Mouse (Mus musculus) inflammation-experienced regulatory T-cells, adult 6 months (primary cell): ENCODE data around the gene Daam1. TPM values are rescaled to one million over a fixed set of nuclear protein-coding genes. Genes with fewer than 3 reads are reported as not detected.

Source experiments
- ATAC-seq: one replicate; pipeline ENCODE4 v1.8.0; 2017
- polyA plus RNA-seq, 3 experiments: library from polyadenylated mRNA; unstranded; fragments of 100-300 nt; shearing (Covaris generic); gene quantifications; one replicate each; pipeline ENCODE4 v1.2.1; 2017

The Daam1 gene
- polyA plus RNA-seq, 3 experiments from 2014 or later: 1.4 to 3.0 (median 1.6) TPM

GRCm38 (mm10) chr12:71901211-71901610 is 70.3 kb downstream of the Daam1 start:
- ATAC-seq: no peak

- ATAC-seq: no peak
Measured at GRCm38 (mm10) chr12:71901859-71902258, 71.0 kb downstream of the Daam1 start.

DNA sequence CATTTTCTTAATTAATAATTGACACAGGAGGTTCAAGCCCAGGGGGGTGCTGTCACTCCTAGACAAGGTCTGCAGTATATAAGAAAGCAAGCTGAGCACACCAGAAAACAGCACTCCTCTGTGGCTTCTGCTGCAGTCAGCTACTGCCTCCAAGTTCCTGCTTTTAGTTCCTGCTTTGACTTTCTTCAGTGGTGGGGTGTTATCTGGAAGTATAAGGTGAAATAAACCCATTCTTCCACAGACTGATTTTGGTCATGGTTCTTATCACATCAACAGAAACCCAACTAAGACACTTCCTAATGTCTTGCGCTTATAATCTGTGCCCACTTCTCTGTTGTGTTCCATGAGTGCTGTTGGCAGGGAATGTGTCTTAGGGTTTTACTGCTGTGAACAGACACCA is 71.4 kb downstream of the Daam1 start:
- ATAC-seq: no peak

- ATAC-seq: no peak
Measured at GRCm38 (mm10) chr12:71903218-71903617, 72.3 kb downstream of the Daam1 start.

- no peak for ATAC-seq
Measured at GRCm38 (mm10) chr12:71904310-71904709, 73.4 kb downstream of the Daam1 start.

DNA sequence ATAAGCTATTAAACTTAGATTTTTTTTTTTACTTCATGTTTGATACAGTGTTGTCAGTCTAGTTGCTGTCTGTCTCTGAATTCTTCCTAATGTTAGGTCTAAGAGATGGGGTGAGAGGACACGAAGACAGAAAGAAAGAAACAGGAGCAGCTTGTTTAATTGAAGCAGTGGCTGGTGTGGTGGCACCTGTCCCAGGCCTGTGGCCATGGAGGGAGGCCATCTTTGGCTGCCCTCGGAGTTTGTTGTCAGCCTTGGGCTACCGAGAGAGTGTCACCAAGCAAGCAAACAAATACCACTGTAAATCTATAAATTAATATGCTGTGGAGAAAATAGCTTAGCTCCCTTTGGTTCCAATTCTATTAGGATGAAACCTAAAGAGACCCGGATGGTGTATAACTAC is 74.0 kb downstream of the Daam1 start:
- ATAC-seq: no peak

GRCm38 (mm10) chr12:71905640-71906320 is 74.9 kb downstream of the Daam1 start:
- no peak for ATAC-seq

GRCm38 (mm10) chr12:71906582-71907267 is 75.8 kb downstream of the Daam1 start:
- no peak for ATAC-seq

DNA sequence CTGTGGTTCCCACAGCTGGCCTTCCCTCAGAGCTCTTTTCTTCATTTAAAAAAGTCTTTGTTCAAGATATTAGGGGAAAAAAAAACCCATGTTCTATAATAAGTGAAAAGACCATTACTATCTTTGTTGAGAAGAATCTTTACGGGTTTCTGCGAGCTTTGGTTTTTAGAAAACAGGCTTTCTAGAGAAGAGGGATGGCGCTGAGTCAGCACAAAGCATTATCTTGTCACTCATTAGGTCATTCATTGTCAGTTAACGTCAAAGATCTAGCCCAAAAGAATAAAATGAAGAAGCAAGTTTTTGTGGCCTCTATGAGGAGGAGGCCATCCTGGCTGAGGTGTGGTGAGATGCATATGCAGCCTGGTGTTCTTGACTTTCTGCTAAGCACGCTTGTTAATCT is 78.1 kb downstream of the Daam1 start:
- ATAC-seq: no peak

DNA sequence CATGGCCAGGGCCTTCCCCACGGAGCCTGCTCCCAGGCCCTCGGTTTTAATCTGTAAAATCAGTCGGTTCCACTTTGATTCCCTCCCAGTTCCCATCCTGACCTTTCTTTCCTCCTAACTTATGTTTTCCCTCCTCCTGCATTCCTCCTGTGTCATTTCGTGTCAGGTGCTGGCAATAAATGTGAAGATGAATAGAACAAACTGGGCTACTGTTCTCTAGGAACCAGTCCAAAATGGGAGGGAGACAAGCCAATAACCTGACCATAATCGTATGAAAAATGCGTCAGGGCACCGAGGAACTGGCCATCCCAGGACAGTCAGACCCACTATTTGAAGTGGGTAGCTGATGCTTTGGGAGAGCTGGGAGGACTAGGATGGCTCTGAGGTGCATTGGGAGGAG is 79.4 kb downstream of the Daam1 start:
- no peak for ATAC-seq

GRCm38 (mm10) chr12:71912262-71912661 is 81.4 kb downstream of the Daam1 start:
- ATAC-seq: no peak

GRCm38 (mm10) chr12:71919156-71919555 is 88.3 kb downstream of the Daam1 start:
- ATAC-seq: no peak

DNA sequence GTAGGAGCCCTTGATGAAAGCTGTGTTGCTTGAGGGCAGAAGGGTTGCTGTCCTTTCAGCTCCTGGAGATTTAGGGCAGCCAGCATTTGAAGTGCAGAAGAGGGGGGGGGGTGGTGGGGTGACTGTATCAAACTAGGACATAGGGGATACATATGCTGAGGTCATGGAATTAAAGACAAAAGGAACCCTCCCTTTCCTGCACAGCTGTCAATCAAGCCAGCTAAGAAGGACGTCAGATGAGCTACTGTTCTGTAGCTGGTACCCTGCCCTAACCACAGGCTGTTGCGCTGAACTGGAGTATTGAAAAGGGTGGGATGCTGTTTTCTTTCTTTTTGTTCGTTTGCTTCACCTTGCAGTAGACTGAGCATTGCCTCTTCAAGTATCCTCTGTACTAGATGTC is 89.1 kb downstream of the Daam1 start:
- ATAC-seq: no peak

DNA sequence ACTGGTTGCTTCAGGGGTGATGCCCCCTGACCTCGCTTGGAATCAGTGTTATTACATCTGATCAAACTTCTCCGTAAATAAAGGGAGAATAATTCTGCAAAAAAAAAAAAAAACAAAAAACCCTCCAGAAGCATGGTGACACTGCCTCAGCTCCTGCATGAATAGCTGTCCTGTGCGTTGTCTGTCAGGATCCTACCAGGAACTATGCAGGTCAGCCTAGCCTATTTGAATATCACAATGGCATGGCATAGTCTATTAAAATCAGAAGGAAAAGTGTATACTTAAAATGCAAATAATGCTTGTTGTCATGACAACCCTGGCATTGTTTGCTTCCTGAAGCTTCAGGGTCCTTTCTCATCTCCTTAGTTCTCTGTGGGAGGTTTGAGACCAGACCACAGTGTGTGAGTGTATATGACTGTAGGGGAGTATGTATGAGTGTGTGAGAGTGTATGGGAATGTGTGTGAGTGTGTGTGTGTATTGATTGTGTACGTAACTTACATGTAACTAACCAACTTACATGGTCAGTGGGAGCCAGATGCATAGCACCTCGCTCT is 92.0 kb downstream of the Daam1 start:
- ATAC-seq: no peak

- no peak for ATAC-seq
Measured at GRCm38 (mm10) chr12:71924978-71925529, 94.2 kb downstream of the Daam1 start.

GRCm38 (mm10) chr12:71925990-71926700 is 95.3 kb downstream of the Daam1 start:
- ATAC-seq: no peak

DNA sequence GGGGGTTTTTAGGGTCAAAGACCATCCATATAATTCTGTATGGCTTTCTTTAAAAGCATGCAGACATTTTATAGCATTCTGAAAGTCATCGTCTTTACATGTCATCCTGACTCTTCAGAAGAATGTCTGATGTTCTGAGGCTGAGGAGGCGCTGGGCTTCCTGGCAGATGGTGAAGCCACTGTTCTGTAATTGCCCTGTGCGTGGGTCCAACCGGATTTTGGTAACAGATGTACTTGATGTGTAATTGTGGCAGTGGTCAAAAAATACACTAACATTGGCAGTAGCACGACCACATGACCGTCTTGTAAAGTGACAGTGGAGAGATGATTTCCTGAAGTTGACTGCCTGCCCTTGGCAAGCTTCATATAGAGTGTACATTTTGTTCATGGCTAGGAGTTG is 97.2 kb downstream of the Daam1 start:
- no peak for ATAC-seq

DNA sequence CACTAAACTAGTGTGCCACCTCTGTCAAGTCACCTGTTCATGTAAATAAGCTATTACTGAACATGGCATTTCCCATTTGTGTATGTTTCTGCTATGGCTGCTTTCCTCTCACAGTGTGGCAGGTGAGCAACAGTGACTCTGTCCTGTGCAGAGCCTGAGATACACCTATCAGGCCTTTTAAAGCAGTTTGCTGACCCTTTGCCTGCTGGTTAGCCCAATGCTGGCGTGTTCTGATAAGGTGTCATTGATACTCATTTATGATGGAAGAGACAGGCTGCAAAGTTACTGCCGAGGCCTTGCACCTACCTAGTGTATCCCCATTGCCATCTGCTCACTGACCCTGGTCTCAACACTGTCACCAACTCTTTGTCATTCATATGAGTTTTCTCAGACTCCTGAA is 99.0 kb downstream of the Daam1 start:
- no peak for ATAC-seq

DNA sequence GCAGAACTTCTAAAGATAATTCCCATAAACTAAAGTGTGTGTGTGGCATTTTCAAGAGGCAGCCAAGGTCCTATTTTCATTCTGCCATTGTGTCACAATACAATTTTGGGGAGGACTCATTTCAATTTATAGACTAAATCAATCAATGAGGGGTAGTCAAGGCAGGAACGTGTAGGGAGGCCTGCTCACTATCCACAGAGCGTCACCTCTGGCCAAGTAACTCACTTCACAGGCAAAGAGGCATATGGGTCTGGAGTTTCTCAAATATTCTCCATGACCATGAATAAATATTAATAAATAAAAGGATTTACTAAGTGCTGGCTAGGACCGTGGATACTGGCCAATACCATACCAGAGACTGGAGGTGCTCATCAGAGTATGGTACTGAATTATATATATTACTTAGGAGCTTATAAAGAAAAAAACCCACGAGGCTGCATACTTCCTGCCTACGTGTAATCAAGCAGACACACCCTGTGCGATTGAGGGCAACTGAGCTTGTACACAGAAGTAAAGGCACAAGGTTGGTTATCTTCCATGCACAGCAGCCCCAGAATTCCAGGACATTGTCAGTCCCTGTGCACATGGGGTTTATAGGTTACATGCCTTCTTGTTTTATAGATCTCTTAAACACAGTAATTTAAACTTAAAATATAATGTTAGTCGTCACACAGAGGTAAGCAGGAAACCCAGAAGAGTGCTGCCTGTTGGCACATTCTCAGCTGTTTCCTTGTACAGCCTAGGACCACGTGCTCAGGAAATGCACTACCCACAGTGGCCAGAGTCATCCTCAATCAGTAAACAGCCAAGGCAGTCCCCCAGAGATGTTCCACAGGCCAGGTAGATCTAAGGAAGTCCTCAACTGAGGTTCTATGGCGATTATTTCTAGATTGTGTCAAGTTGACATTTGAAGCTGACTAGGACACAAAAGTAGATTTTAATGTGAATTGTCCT is 101.8 kb downstream of the Daam1 start:
- peak; percentile 96 for ATAC-seq

GRCm38 (mm10) chr12:71933989-71934645 is 103.2 kb downstream of the Daam1 start:
- ATAC-seq: no peak

GRCm38 (mm10) chr12:71936636-71937035 is 105.8 kb downstream of the Daam1 start:
- ATAC-seq: no peak
